Mouse (Mus musculus) liver, adult 2 months (tissue): ENCODE measurements around the gene Alox5ap. TPM values are rescaled to one million over a fixed set of nuclear protein-coding genes. Genes with fewer than 3 reads are reported as not detected.
A peak's percentile ranks its signal among the peaks of the same experiment; 100 is the strongest.

Source experiments
- DNase-seq: peaks from one replicate; pipeline ENCODE4 v3.0.0-alpha.2; 2011; ENCODE audit warnings: low read depth, low spot score; ENCODE audit errors: extremely low read depth
- H3K27ac ChIP-seq: fragments of 200-500 bp; replicated peaks from 2 replicates; pipeline ENCODE4 v1.5.1; 2012; ENCODE audit warnings: low read depth, mild to moderate bottlenecking, control low read depth, inconsistent platforms, low read length; ENCODE audit not compliant: insufficient read depth
- H3K27me3 ChIP-seq: fragments of 200-500 bp; 2 replicates; pipeline ENCODE4 v1.6.1; 2012; ENCODE audit warnings: mild to moderate bottlenecking, moderate library complexity, low read length, inconsistent platforms; ENCODE audit not compliant: control insufficient read depth, insufficient read depth
- H3K36me3 ChIP-seq: fragments of 200-500 bp; 2 replicates; pipeline ENCODE4 v1.6.1; 2012; ENCODE audit warnings: low read length, inconsistent platforms; ENCODE audit not compliant: control insufficient read depth, insufficient read depth
- H3K4me1 ChIP-seq: fragments of 200-500 bp; 2 replicates; pipeline ENCODE4 v1.6.1; 2011; ENCODE audit warnings: low read length; ENCODE audit not compliant: control insufficient read depth, insufficient read depth
- H3K4me3 ChIP-seq: fragments of 200-500 bp; 2 replicates; pipeline ENCODE4 v1.5.1; 2011; ENCODE audit warnings: low read depth, mild to moderate bottlenecking, control low read depth, low read length, moderate library complexity; ENCODE audit not compliant: insufficient read depth
- H3K79me2 ChIP-seq: fragments of 200-500 bp; 2 replicates; pipeline ENCODE4 v1.6.1; 2012; ENCODE audit warnings: inconsistent platforms, mild to moderate bottlenecking, low read length, moderate library complexity; ENCODE audit not compliant: control insufficient read depth, insufficient read depth
- H3K9ac ChIP-seq: fragments of 200-500 bp; 2 replicates; pipeline ENCODE4 v1.6.1; 2012; ENCODE audit warnings: low read depth, mild to moderate bottlenecking, control low read depth, inconsistent platforms, low read length
- CTCF ChIP-seq: fragments of 200-500 bp; IDR thresholded peaks from 2 replicates; pipeline ENCODE4 v1.5.1; 2011; ENCODE audit warnings: low read depth, low read length, control low read depth
- POLR2A ChIP-seq: fragments of 200-500 bp; IDR thresholded peaks from 2 replicates; pipeline ENCODE4 v1.6.1; 2011; ENCODE audit warnings: low read length, control low read depth; ENCODE audit not compliant: insufficient read depth; ENCODE audit errors: extremely low read depth
- WGBS: fragments of 180-500 bp; shearing (Covaris S2); methylation state at CpG from one replicate; pipeline ENCODE4 v1.1.7; 2018; 5-methylcytosine and 5-hydroxymethylcytosine counted together
- polyA plus RNA-seq: library from polyadenylated mRNA; depleted of rRNA; stranded (reverse); fragments of >200 nt; gene quantifications from 2 replicates; pipeline ENCODE4 v1.2.3, GENCODE M21; 2012
- total RNA-seq: library from RNA; depleted of rRNA; stranded (reverse); fragments of >200 nt; gene quantifications from 2 replicates; pipeline ENCODE4 v1.2.3, GENCODE M21; 2014

Alox5ap gene
- total and polyA plus RNA-seq, 2 experiments: 3.8 to 6.4 TPM

GRCm38 (mm10) chr5:149253491-149253890, 11.1 kb upstream of the Alox5ap start:
- Histone ChIP-seq H3K36me3 (no peaks in the 10 kb centered on the region), H3K4me1 (no peaks in the 10 kb centered on the region), H3K4me3 (no peak overlapping the region), H3K27me3 (no peaks in the 10 kb centered on the region), H3K79me2 (no peaks in the 10 kb centered on the region), H3K27ac (no peak overlapping the region), H3K9ac (no peak overlapping the region)
- TF ChIP-seq POLR2A: no peak
- TF ChIP-seq CTCF: no peak
- DNase-seq: no peak
- 69% methylated on average over 2 of the region's 2 CpGs for WGBS

- no peak for TF ChIP-seq POLR2A
- no peak for TF ChIP-seq CTCF
- DNase-seq: no peak
- WGBS: 83% methylated on average over 2 of the region's 2 CpGs
Observed at GRCm38 (mm10) chr5:149255522-149255921, 9.0 kb upstream of the Alox5ap start.

GRCm38 (mm10) chr5:149257518-149258281, 6.9 kb upstream of the Alox5ap start:
- Histone ChIP-seq H3K9ac (no peak overlapping the region), H3K27ac (no peak overlapping the region), H3K36me3 (no peaks in the 10 kb centered on the region), H3K79me2 (no peaks in the 10 kb centered on the region), H3K27me3 (no peaks in the 10 kb centered on the region), H3K4me3 (no peak overlapping the region), H3K4me1 (no peaks in the 10 kb centered on the region)
- DNase-seq: no peak
- TF ChIP-seq POLR2A (no peak), CTCF (no peak)
- WGBS: 74% methylated on average over 14 of the region's 14 CpGs

More at GRCm38 (mm10) chr5:149255522-149255921, 9.0 kb upstream of the Alox5ap start:
- Histone ChIP-seq H3K4me3 (no peak overlapping the region), H3K79me2 (no peaks in the 10 kb centered on the region), H3K4me1 (no peaks in the 10 kb centered on the region), H3K9ac (no peak overlapping the region), H3K27me3 (no peaks in the 10 kb centered on the region), H3K27ac (no peak overlapping the region), H3K36me3 (no peaks in the 10 kb centered on the region)

- Histone ChIP-seq H3K4me3 (no peak overlapping the region), H3K4me1 (no peaks in the 10 kb centered on the region), H3K36me3 (no peaks in the 10 kb centered on the region), H3K27me3 (no peaks in the 10 kb centered on the region), H3K79me2 (no peaks in the 10 kb centered on the region), H3K9ac (no peak overlapping the region), H3K27ac (no peak overlapping the region)
- DNase-seq: no peak
- TF ChIP-seq CTCF: no peak
- no peak for TF ChIP-seq POLR2A
- WGBS: 82% methylated on average over 16 of the region's 16 CpGs
Observed at GRCm38 (mm10) chr5:149259093-149259492, 5.5 kb upstream of the Alox5ap start.

GRCm38 (mm10) chr5:149261449-149261848, 3.1 kb upstream of the Alox5ap start:
- H3K27ac ChIP-seq: no peak overlapping the region
- H3K9ac ChIP-seq: no peak overlapping the region
- no peak for TF ChIP-seq CTCF
- no peak for TF ChIP-seq POLR2A
- no peaks in the 10 kb centered on the region for H3K27me3 ChIP-seq
- no peak overlapping the region for H3K4me3 ChIP-seq
- DNase-seq: no peak
- no peaks in the 10 kb centered on the region for H3K36me3 ChIP-seq
- no peaks in the 10 kb centered on the region for H3K79me2 ChIP-seq
- no peaks in the 10 kb centered on the region for H3K4me1 ChIP-seq
- 79% methylated on average over 7 of the region's 7 CpGs for WGBS

- WGBS: 63% methylated on average over 6 of the region's 6 CpGs
- H3K27ac ChIP-seq: no peak overlapping the region
- H3K36me3 ChIP-seq: no peaks in the 10 kb centered on the region
- no peaks in the 10 kb centered on the region for H3K27me3 ChIP-seq
- no peaks in the 10 kb centered on the region for H3K79me2 ChIP-seq
- no peak overlapping the region for H3K9ac ChIP-seq
- H3K4me3 ChIP-seq: no peak overlapping the region
- no peak for TF ChIP-seq POLR2A
- peak; percentile 35; the same call in 1 of the 2 replicates for TF ChIP-seq CTCF
- no peak for DNase-seq
- H3K4me1 ChIP-seq: no peaks in the 10 kb centered on the region
Observed at GRCm38 (mm10) chr5:149261866-149262265, 2.7 kb upstream of the Alox5ap start.
